Mouse (Mus musculus): ENCODE results near the gene Dand5.
A peak's percentile ranks its signal among the peaks of the same experiment; 100 is the strongest.

Gene Dand5

DNA sequence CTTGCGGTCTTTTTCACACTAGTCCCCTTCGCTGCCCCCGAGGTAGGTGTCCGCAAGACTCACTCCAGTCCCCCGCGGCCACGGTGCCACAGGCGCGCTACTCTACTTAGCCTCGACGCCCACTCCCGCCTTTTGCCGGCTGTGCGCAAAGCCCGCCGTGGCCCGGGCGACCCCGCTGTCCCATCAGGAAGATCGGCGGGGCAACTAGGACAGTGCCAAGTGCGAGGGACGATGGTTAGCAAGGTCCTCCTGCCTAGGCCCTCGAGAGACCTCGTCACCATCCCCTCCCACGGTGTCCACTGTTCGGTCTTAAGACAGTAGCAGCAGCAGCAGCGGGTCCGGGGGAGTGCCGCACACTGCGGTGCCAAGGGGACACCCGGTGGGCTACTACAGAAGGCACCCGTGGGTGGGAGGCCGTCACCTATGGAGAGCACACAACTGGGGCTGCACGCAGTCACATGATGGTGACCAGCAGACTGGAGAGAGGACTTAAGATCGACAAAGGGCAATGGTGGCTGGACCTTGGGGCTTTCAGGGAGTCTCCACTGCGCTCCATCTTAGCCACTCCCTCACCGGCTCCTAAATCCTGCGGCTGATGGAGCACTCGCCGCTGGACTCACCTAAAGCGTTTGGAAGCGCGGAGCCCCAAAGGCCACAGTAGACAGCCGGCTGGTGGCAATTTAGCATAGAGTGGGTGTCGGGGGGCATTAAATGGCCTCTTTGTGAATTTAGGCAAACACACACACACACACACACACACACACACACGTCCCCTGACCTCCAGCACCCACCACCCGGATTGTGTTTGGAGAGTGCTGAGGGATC, 37.7 kb downstream of the Dand5 start:
- DNase-seq (ENCODE audit: low read depth, low spot score) = no peak

DNA sequence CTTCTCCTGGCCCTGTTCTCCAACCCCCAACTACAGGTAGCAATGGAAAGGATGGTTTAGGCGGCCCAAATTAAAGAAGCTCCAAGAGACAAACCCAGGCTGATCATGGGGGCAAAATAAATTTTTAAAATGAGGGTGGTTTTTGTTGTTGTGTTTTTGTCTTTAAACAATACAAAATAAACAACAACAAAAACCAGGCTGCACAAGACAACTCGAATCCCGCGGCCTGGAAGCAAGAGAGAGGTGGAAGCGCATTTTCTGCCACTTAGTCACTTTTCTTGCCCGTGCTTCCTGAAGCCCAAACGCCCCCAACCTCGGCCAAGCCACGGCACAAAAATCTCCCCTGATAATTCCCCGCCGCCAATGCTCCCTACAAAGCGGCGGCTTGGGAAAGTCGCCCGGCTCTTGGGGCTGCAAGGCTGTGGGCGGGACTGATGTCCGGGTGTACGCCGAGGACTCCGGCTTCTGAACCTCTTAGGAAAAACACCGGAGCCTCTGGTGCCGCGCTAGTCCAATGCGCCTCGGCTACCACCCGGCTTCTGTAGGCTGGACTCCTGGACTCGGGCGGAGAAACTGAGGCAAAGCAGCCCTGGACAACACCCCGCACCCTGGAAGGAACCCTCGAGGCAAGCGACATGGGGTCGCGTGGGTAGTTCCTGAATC, 38.6 kb downstream of the Dand5 start:
- no peak for DNase-seq (ENCODE audit: low read depth, low spot score)

- DNase-seq (ENCODE audit: low read depth, low spot score) = no peak
These were observed 39.3 kb downstream of the Dand5 start for GRCm38 (mm10) chr8:84783198-84783918.

GRCm38 (mm10) chr8:84782680-84783079, 39.9 kb downstream of the Dand5 start:
- DNase-seq (ENCODE audit: low read depth, low spot score) = no peak

- DNase-seq (ENCODE audit: low read depth, low spot score) = no peak
These were observed 40.7 kb downstream of the Dand5 start for GRCm38 (mm10) chr8:84781686-84782505.

GRCm38 (mm10) chr8:84780949-84781680, 41.5 kb downstream of the Dand5 start:
- DNase-seq (ENCODE audit: low read depth, low spot score) = no peak

- DNase-seq (ENCODE audit: low read depth, low spot score) = no peak
These were observed 42.4 kb downstream of the Dand5 start for GRCm38 (mm10) chr8:84780225-84780555.

DNA sequence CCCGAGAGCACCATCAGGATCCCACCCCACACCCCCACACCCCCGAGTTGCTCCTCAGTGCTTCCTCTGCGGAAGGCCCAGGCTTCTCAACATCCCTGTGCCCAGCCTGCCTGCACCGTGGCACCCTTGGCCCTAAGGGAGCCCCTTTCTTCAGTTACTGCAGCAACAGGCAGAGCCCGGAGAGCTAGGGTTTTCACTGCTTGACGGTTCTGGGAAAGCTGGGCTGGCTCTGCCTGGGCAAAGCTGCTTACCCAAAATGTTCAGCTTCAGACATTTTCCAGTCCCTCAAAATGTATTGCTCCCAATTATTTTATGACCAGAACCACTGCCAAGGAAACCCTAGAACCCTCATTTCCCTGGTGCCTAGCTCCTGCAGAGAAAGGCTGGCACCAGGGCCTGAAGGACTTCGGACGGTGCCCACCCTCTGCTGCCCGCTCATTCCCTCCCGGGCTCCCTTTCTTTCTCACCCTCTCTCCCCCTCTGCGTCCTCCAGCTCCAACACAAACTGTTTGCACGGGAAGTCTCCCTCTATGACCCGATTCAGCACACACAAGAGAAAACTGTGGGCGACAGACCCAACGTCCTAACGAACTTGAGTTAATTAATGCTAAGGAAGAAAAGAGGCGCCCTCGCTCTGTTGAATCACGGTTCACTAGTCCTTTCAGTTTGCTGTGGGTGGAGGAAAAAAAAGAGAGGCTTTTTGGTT, 43.0 kb downstream of the Dand5 start:
- DNase-seq (ENCODE audit: low read depth, low spot score) = no peak

- no peak for DNase-seq (ENCODE audit: low read depth, low spot score)
These were observed 43.8 kb downstream of the Dand5 start for GRCm38 (mm10) chr8:84778638-84779380.

DNA sequence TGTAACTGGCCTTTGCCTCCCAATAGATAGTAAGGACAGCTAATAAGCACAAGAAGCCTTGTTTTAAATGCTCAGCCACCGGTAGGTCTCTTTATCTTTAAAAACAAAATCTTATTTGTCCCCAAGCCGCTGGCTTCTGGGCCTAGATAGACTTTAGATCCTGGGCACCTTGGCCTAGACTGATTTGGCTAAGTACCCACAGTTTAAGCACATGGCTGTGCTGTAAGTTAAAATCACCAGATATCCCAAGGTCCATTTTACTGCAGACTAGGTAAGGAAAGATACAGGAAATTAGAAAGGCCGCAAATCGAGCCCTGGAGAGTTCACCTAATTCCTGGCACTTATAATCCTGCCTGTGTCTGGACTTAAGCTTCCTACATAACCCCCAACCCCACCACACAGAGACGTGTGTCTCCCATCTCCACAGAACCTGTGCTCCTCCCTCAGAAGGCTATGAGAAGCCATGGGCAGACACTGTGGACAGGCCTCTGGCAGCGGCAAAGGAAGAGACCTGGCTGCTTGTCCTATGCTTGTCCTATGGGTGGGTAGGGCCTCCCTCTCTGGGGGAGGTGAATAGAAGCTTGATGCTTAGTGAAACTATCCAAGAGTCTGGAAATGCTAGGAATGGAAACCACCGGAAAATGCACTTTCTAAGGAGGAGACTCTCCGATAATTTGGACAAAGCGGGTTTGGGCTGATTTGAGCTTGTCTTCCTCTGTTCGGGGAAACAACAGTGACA, 44.6 kb downstream of the Dand5 start:
- DNase-seq (ENCODE audit: low read depth, low spot score) = no peak

GRCm38 (mm10) chr8:84776569-84776968, 46.1 kb downstream of the Dand5 start:
- DNase-seq (ENCODE audit: low read depth, low spot score) = no peak

GRCm38 (mm10) chr8:84775621-84776113, 47.0 kb downstream of the Dand5 start:
- peak; percentile 47 for DNase-seq (ENCODE audit: low read depth, low spot score)

DNA sequence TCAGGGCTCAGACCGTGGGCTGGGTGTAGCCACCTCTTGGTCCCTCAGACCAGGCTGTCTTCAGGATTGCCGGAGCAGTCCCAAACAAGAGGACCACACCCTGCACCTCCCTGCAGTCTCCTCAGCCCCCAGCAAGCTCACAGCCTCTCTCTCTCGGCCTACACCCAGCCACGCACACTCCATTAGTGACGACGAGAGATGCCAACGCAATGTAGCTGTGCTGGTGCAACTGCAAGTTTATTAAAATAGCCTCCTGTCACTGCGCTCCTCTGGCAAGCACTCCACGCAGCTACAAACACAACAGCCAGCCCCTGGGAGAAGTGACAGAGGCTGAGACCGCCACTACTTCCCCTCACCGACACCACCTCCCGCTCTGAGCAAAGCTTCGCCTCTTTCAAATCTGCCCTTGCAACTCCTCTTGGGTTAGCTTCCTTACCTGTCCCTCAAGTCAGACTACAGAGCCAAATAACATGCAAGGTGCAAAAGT, 47.5 kb downstream of the Dand5 start:
- peak; percentile 74 for DNase-seq (ENCODE audit: low read depth, low spot score)

- DNase-seq (ENCODE audit: low read depth, low spot score) = peak; percentile 80
These were observed 48.1 kb downstream of the Dand5 start for GRCm38 (mm10) chr8:84774473-84774911.

- peak; percentile 83 for DNase-seq (ENCODE audit: low read depth, low spot score)
These were observed 48.8 kb downstream of the Dand5 start for GRCm38 (mm10) chr8:84773833-84774232.

DNA sequence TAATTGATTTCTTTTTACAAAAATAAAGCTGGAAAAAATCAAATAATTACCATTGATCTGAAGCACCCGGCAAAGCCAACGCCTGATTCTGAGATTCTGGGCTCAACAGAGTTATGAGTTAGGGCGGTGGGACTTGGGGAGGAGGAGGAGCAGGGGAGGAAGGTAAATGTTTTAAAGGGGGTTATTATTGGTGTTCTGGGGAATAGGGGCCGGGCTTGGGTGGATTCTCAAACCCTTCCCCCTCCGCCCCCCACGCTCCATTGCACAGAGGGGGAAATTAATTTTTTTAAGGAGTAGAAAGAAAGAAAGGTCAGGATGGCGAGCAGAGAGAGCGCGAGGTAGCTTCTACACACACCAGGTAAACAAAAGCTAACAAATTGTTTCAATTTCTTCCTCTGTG, 49.3 kb downstream of the Dand5 start:
- DNase-seq (ENCODE audit: low read depth, low spot score) = no peak

DNA sequence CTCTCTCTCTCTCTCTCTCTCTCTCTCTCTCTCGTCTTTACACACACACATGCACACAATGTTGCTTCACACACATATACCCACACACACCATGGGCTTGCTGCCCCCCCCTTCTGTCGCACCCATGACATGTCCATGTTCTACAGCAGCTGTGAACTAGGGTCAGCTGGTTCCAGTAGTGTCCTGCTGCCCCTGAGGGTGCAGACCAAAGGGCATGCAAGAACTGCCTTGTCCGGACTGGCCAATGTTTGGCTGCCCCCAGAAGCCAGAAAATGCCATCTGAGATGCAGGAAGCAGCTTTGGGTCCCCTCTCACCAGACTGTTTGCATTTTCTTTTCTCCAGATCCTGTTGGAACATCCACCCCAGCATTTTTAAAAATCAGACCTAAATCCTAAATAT, 50.0 kb downstream of the Dand5 start:
- DNase-seq (ENCODE audit: low read depth, low spot score) = no peak

- no peak for DNase-seq (ENCODE audit: low read depth, low spot score)
These were observed 50.7 kb downstream of the Dand5 start for GRCm38 (mm10) chr8:84771941-84772378.
